Mouse (Mus musculus) embryonic facial prominence, embryonic 11.5 days (tissue): ENCODE results near the gene Fam222b. TPM values are rescaled to one million over a fixed set of nuclear protein-coding genes. Genes with fewer than 3 reads are reported as not detected.

Experiments used
- ATAC-seq: fragments of 200-750 bp; cut with Nextera tagmentation; replicated peaks from 2 replicates; pipeline ENCODE4 v1.8.0; 2017; ENCODE audit warnings: low read depth; ENCODE audit not compliant: insufficient number of reproducible peaks, low FRiP score, low TSS enrichment
- DNase-seq: peaks from one replicate; pipeline ENCODE4 v3.0.0-alpha.2; 2015; ENCODE audit warnings: low spot score
- H3K27ac ChIP-seq: fragments of 300-500 bp; sonication (generic); replicated peaks from 2 replicates; pipeline ENCODE4 v1.5.1; 2014; ENCODE audit warnings: mild to moderate bottlenecking, low read depth, low read length, control low read depth
- H3K27me3 ChIP-seq: fragments of 300-500 bp; sonication (generic); 2 replicates; pipeline ENCODE4 v1.6.1; 2014; ENCODE audit warnings: mild to moderate bottlenecking, low read length, moderate library complexity, mixed read lengths; ENCODE audit not compliant: control insufficient read depth, insufficient read depth
- H3K36me3 ChIP-seq: fragments of 300-500 bp; sonication (generic); replicated peaks from 2 replicates; pipeline ENCODE4 v1.6.1; 2014; ENCODE audit warnings: low read depth, mild to moderate bottlenecking, low read length, moderate library complexity, mixed read lengths; ENCODE audit not compliant: control insufficient read depth, insufficient read depth
- H3K4me1 ChIP-seq: fragments of 300-500 bp; sonication (generic); 2 replicates; pipeline ENCODE4 v1.6.1; 2014; ENCODE audit warnings: low read length, mixed read lengths; ENCODE audit not compliant: control insufficient read depth, insufficient read depth
- H3K4me2 ChIP-seq: fragments of 300-500 bp; sonication (generic); 2 replicates; pipeline ENCODE4 v1.6.1; 2014; ENCODE audit warnings: low read depth, mild to moderate bottlenecking, control low read depth, low read length, moderate library complexity
- H3K4me3 ChIP-seq: fragments of 300-500 bp; sonication (generic); 2 replicates; pipeline ENCODE4 v1.5.1; 2014; ENCODE audit warnings: low read depth, low read length, control low read depth
- H3K9ac ChIP-seq: fragments of 300-500 bp; sonication (generic); replicated peaks from 2 replicates; pipeline ENCODE4 v1.6.1; 2014; ENCODE audit warnings: mild to moderate bottlenecking, control low read depth, low read length
- H3K9me3 ChIP-seq: fragments of 300-500 bp; sonication (generic); replicated peaks from 2 replicates; pipeline ENCODE4 v1.6.1; 2016; ENCODE audit warnings: mild to moderate bottlenecking, low read length, inconsistent platforms, mixed read lengths; ENCODE audit not compliant: control insufficient read depth
- WGBS: fragments of 180-500 bp; shearing (Covaris S2); extraction: QIAGEN DNeasy Blood & Tissue Kit; methylation state at CpG from one replicate; pipeline ENCODE4 v1.1.7; 2014; 5-methylcytosine and 5-hydroxymethylcytosine counted together
- polyA plus RNA-seq: library from polyadenylated mRNA; unstranded; fragments of >200 nt; fragmentation: Nextera tagmentation; extraction: Ambion mirVana; gene quantifications from 2 replicates; pipeline ENCODE4 v1.2.1, GENCODE M21; 2014

Fam222b gene
- polyA plus RNA-seq, 1 experiment from 2014 or later: 19.0 TPM

GRCm38 (mm10) chr11:78189234-78190040 lies 95.0 kb downstream of the Fam222b start:
- H3K36me3 ChIP-seq: peaks cover 3% of the 10 kb centered on the region; the same call in 1 of the 2 replicates
- ATAC-seq (peak; percentile 61), DNase-seq (peak; percentile 96)
- H3K27me3 ChIP-seq: no peaks in the 10 kb centered on the region
- H3K27ac ChIP-seq: peak overlapping the region; percentile 99
- H3K4me1 ChIP-seq: no peaks in the 10 kb centered on the region; the same call in 1 of the 2 replicates
- WGBS: under 1% methylated on average over 42 of the region's 42 CpGs
- H3K9me3 ChIP-seq: no peaks in the 10 kb centered on the region
- H3K4me3 ChIP-seq: peak overlapping the region; percentile 79
- H3K9ac ChIP-seq: peak overlapping the region; percentile 93
- peak overlapping the region; percentile 76 for H3K4me2 ChIP-seq

DNA sequence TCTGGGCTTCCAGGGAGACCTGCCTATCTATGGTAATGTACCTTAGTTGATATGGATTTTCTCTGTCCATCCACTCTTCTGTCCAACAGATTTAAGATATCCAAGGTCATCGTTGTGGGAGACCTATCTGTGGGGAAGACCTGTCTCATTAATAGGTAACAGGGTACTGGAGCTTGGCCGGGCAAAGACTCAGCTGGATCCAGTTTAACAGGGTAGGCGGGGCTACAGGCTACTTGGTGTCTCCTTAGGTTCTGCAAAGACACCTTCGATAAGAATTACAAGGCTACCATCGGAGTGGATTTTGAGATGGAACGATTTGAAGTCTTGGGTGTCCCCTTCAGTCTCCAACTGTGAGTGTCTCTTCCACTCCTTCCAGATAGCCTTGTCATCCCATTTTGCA lies 95.6 kb downstream of the Fam222b start:
- H3K27ac ChIP-seq: peak overlapping the region; percentile 99
- peak overlapping the region; percentile 79 for H3K4me3 ChIP-seq
- DNase-seq (peak; percentile 22), ATAC-seq (no peak)
- WGBS: 57% methylated on average over 6 of the region's 6 CpGs
- H3K4me1 ChIP-seq: no peaks in the 10 kb centered on the region; the same call in 1 of the 2 replicates
- H3K9ac ChIP-seq: peak overlapping the region; percentile 93
- no peaks in the 10 kb centered on the region for H3K9me3 ChIP-seq
- H3K4me2 ChIP-seq: peak overlapping the region; percentile 76
- H3K36me3 ChIP-seq: peaks cover 3% of the 10 kb centered on the region; the same call in 1 of the 2 replicates
- no peaks in the 10 kb centered on the region for H3K27me3 ChIP-seq

DNA sequence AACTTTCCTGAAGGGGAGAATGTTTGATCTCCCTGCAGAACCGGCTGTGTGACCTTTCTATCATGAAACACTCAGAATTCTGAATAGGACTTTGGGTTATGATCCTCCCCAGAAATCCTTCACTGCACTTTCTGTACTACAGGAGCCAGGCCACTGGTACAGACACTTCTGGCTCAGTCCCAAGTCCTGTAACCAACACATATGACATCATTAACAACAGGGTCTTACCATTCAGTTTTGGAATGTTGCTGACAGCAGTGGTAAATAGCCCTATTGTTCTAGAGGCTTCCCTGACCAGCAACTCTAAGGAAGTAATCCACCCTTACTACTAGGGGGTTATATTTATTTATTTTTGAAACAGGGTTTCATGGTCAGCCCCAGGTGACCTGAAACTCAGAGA lies 98.7 kb downstream of the Fam222b start, which contains the start of gene Proca1:
Proca1 (plus strand) TSS at position 280 of the 400 bp plus-strand sequence.
- no peak for DNase-seq
- Histone ChIP-seq H3K27me3 (no peaks in the 10 kb centered on the region), H3K9me3 (no peaks in the 10 kb centered on the region), H3K36me3 (peaks cover 3% of the 10 kb centered on the region; the same call in 1 of the 2 replicates), H3K9ac (no peak within 1 kb of the TSS), H3K4me2 (no peak within 1 kb of the TSS), H3K4me1 (no peaks in the 10 kb centered on the region; the same call in 1 of the 2 replicates), H3K4me3 (no peak within 1 kb of the TSS), H3K27ac (no peak within 1 kb of the TSS)
- no peak for ATAC-seq
- WGBS: 96% methylated on average over 1 of the region's 1 CpGs

GRCm38 (mm10) chr11:78194411-78195100 lies 100.1 kb downstream of the Fam222b start:
- Histone ChIP-seq H3K36me3 (peaks cover 3% of the 10 kb centered on the region; the same call in 1 of the 2 replicates), H3K9ac (peak overlapping the region; percentile 35; the same call in 1 of the 2 replicates), H3K27me3 (no peaks in the 10 kb centered on the region), H3K4me1 (no peaks in the 10 kb centered on the region; the same call in 1 of the 2 replicates), H3K4me2 (peak overlapping the region; percentile 54), H3K9me3 (no peaks in the 10 kb centered on the region), H3K27ac (no peak overlapping the region), H3K4me3 (peak overlapping the region; percentile 36)
- ATAC-seq (peak; percentile 39), DNase-seq (peak; percentile 78)
- 2% methylated on average over 30 of the region's 30 CpGs for WGBS

GRCm38 (mm10) chr11:78195101-78195863 lies 100.8 kb downstream of the Fam222b start:
- H3K27me3 ChIP-seq: no peaks in the 10 kb centered on the region
- peaks cover 3% of the 10 kb centered on the region; the same call in 1 of the 2 replicates for H3K36me3 ChIP-seq
- peak overlapping the region; percentile 35; the same call in 1 of the 2 replicates for H3K9ac ChIP-seq
- H3K4me1 ChIP-seq: no peaks in the 10 kb centered on the region
- no peak for DNase-seq
- 61% methylated on average over 23 of the region's 23 CpGs for WGBS
- peak overlapping the region; percentile 36 for H3K4me3 ChIP-seq
- no peak for ATAC-seq
- no peaks in the 10 kb centered on the region for H3K9me3 ChIP-seq
- H3K4me2 ChIP-seq: peak overlapping the region; percentile 54
- no peak overlapping the region for H3K27ac ChIP-seq

- no peaks in the 10 kb centered on the region for H3K4me1 ChIP-seq
- no peak for DNase-seq
- no peak overlapping the region for H3K27ac ChIP-seq
- 90% methylated on average over 3 of the region's 3 CpGs for WGBS
- no peak for ATAC-seq
- H3K9me3 ChIP-seq: no peaks in the 10 kb centered on the region
- H3K4me3 ChIP-seq: no peak overlapping the region
- H3K36me3 ChIP-seq: peaks cover 3% of the 10 kb centered on the region; the same call in 1 of the 2 replicates
- H3K4me2 ChIP-seq: no peak overlapping the region
- no peaks in the 10 kb centered on the region for H3K27me3 ChIP-seq
- H3K9ac ChIP-seq: no peak overlapping the region
Measured at GRCm38 (mm10) chr11:78202372-78202771, 107.9 kb downstream of the Fam222b start.

DNA sequence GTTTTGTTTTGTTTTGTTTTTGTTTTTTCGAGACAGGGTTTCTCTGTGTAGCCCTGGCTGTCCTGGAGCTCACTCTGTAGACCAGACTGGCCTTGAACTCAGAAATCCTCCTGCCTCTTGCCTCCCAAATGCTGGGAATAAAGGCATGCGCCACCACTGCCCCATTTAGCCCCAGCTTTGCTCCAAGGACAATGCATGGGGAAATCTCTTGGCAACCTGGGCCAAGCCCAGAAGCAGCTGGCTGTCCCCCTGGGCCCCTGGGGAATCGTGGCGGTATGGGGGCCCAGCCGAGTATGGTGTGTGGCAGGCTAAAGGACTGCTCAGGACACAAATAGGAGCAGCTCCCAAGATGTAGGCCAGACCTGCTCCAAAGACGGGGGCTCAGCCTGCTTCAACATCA lies 109.8 kb downstream of the Fam222b start:
- H3K36me3 ChIP-seq: peaks cover 11% of the 10 kb centered on the region
- no peak for DNase-seq
- H3K27ac ChIP-seq: no peak overlapping the region
- WGBS: 89% methylated on average over 6 of the region's 6 CpGs
- H3K4me3 ChIP-seq: no peak overlapping the region
- no peaks in the 10 kb centered on the region for H3K9me3 ChIP-seq
- no peaks in the 10 kb centered on the region for H3K4me1 ChIP-seq
- H3K27me3 ChIP-seq: no peaks in the 10 kb centered on the region
- no peak overlapping the region for H3K9ac ChIP-seq
- no peak for ATAC-seq
- no peak overlapping the region for H3K4me2 ChIP-seq
